Mouse (Mus musculus): ENCODE data around the gene Nfkbie.
A peak's percentile ranks its signal among the peaks of the same experiment; 100 is the strongest.

Nfkbie gene

DNA sequence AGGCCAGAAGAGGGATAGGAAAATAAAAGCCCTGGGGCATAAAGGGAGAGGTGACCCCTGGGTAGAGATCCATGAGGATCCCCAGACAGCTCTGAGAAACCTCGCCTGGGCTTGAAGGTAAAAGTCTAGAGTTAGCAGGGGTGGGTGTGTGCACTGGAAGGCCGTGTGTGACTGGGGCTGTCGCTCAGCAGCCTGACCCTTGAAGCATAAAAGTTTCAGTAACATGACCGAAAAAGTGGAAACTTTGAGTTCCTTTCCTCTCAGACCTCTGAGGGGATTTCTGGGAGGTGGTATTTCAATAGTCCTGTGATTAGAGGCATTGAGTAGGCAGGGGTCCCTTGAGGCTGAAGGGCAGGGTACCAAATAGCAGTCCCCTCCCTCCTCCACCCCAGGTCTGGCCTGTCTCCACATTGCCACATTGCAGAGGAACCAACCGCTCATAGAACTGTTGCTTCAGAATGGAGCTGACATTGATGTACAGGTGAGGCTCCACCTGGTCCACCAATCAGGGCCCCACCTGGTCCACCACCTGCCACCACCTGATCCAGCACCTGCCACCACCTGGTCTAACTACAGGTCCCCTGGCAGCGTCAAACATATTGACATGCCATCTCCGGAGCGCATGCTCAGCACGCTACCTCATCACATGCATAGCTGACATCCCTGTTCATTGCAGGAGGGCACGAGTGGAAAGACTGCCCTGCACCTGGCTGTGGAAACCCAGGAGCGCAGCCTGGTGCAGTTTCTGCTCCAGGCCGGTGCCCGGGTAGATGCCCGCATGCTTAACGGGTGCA lies 4.4 kb downstream of the Nfkbie start:
- no peak for DNase-seq (ENCODE audit: extremely low read depth, low read depth)

GRCm38 (mm10) chr17:45563216-45563615 lies 7.7 kb downstream of the Nfkbie start:
- no peak for DNase-seq (ENCODE audit: extremely low read depth, low read depth)

- DNase-seq (ENCODE audit: extremely low read depth, low read depth): no peak
These were observed 8.4 kb downstream of the Nfkbie start, which contains the start of gene Slc35b2 for GRCm38 (mm10) chr17:45563655-45564530. TSS of gene Slc35b2 (plus strand) at chr17:45563874.

- DNase-seq (ENCODE audit: extremely low read depth, low read depth): no peak
These were observed 9.1 kb downstream of the Nfkbie start for GRCm38 (mm10) chr17:45564531-45565084.

DNA sequence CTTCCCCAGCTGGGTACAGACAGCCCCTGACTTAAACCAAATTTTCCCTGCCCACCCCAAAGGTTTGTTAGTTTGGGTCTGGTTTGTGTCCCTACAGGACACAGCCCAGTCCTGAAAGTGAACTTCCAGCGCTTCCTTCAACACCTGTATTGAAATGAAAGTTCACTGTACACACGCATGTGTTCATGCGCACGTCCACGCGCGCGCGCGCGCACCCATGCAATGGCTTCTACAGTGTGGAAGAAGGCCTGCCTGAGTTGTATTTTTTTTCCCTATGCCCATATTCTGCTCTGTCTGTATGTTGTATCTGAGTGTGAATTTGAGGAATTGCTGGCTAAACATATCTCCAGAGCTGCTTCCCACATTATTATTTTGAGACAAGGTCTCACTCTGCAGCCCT lies 9.6 kb downstream of the Nfkbie start:
- no peak for DNase-seq (ENCODE audit: extremely low read depth, low read depth)

- DNase-seq (ENCODE audit: extremely low read depth, low read depth): no peak
These were observed 10.5 kb downstream of the Nfkbie start for GRCm38 (mm10) chr17:45566031-45566359.

DNA sequence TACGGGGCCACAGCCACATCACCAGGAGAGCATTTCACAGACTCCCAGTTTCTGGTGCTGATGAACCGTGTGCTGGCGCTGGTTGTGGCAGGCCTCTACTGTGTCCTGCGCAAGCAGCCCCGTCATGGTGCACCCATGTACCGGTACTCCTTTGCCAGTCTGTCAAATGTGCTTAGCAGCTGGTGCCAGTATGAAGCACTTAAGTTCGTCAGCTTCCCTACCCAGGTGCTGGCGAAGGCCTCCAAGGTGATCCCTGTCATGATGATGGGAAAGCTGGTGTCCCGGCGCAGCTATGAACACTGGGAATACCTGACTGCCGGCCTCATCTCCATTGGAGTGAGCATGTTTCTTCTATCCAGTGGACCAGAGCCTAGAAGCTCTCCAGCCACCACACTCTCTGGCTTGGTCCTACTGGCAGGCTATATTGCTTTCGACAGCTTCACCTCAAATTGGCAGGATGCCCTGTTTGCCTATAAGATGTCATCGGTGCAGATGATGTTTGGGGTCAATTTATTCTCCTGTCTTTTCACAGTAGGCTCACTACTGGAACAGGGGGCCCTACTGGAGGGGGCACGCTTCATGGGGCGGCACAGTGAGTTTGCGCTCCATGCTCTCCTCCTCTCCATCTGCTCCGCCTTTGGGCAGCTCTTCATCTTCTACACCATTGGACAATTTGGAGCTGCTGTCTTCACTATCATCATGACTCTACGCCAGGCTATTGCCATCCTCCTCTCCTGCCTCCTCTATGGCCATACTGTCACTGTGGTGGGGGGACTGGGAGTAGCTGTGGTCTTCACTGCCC lies 11.1 kb downstream of the Nfkbie start:
- no peak for DNase-seq (ENCODE audit: extremely low read depth, low read depth)

DNA sequence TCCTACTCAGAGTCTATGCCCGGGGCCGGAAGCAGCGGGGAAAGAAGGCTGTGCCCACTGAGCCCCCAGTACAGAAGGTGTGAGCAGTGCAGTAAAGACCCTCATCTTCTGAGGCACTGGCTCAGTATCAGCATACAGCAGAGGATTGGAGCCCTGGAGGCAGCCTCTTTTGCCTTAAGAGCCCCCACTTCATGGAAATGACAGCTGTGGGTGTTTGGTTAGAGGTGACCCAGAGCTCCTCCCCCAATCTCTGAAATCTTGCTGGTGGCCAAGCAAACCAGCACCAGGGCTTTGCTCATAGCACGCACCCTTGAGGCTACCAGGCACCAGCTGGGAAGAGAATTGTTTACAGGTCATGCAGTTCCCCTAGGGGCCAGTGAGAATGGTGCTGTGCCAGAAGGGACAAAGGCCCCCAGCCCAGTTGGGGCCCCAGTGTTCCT lies 11.7 kb downstream of the Nfkbie start:
- no peak for DNase-seq (ENCODE audit: extremely low read depth, low read depth)

- DNase-seq (ENCODE audit: extremely low read depth, low read depth): no peak
These were observed 13.5 kb downstream of the Nfkbie start for GRCm38 (mm10) chr17:45568990-45569389.

DNA sequence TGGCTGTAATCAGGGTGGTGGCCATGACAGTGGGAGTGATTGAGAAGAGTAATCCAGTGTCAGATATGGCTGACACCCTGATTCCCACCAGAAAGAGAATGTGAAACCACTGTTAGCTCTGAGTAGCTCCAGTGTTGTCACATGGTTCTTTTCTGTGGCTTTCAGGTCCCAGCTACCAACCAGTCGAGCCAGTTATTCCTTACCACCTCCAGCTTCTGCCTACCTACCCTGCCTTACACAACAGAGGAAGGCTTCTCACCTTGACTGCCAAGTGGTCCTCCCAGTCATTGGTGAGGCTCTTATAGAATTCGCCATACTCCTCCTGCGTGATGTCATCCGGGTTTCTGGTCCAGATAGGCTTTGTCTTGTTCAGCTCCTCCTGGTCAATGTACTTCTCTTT lies 14.5 kb downstream of the Nfkbie start:
- DNase-seq (ENCODE audit: extremely low read depth, low read depth): no peak

GRCm38 (mm10) chr17:45572103-45573086 lies 16.9 kb downstream of the Nfkbie start:
- no peak for DNase-seq (ENCODE audit: extremely low read depth, low read depth)

DNA sequence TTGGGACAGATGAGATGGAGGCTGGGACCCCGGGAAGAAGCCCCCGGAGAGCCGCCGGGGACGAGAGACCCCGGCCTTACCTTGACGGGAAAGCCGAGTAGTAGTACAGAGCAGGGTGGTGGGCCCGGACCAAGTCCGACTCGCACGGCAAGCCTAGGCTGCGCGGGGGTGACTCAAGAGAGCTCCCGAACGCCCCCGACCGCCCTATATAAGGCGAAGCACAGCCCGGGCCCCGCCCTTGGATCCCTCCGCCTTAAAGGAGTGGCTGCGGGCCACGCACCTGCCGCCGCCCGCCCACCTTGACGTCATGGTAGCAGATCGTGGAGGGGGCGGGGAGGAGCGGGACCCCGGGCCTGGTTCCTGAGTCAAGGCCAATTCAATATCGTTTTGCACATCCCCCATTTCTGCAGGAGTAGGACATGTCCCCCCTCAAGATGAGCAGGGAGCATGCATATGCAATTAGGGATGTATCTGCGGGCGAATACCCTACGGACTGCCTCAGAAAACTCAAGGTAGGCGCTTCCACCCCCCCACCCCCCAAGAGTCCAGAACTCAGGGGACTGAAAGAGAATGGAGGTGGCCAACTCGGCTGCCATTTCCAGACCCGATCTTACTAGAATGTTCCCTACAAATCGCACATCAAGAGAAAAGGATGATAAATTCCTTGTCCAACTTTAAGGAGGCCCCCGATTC lies 17.7 kb downstream of the Nfkbie start, which contains the start of gene Hsp90ab1:
Gene Hsp90ab1, minus strand, starts transcription at position 185 of the 693 bp plus-strand sequence.
- DNase-seq (ENCODE audit: extremely low read depth, low read depth): peak; percentile 87

DNA sequence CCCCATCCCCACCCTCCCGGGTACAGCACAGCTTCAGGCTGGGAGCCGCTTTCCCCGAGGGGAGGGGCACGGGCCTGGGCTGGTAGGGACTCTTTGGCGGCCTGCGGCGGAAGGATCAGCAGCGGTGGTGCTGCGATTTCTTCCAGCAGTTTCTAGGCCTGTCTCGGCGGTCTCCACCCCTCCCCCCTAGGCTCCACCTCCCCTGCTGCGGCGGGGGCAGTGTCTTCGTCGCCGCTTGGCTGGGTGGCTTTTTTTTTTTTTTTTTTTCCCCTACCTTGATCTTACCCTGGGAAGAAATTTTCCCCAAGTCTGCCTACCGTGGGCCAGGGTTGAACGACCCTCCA lies 18.2 kb downstream of the Nfkbie start:
- peak; percentile 89 for DNase-seq (ENCODE audit: extremely low read depth, low read depth)

DNA sequence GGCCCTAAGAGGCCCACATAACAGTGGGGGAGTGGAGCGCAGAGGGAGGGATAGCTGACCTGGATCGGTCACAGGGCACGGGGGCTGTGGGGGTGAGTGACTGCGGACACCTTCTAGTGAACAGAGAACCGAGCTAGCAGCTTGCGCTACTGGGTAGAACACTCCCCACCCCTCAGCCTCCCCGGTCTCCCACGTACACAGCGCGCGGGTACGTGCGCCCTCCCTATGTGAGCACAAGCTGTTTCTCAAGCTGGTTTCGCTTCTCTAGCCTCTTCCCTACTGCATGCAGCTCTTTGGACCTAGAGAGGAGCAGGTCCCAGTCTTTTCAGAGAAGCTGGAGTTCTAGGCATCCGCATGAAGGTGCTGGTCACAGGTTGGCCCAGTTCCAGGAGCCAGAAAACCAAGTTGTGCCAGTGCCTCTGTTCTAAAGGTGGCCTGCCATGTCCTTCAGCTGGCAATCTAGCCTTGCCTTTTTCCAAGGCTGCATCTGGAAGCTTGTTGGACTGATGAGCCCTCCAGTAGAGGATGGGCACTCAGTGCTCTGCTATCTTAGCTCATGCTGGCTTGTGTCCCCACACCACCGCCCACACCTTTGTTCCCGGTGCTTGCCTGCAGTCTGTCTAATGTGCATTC lies 18.7 kb downstream of the Nfkbie start:
- no peak for DNase-seq (ENCODE audit: extremely low read depth, low read depth)

- DNase-seq (ENCODE audit: extremely low read depth, low read depth): no peak
These were observed 19.8 kb downstream of the Nfkbie start for GRCm38 (mm10) chr17:45575123-45575897.

DNA sequence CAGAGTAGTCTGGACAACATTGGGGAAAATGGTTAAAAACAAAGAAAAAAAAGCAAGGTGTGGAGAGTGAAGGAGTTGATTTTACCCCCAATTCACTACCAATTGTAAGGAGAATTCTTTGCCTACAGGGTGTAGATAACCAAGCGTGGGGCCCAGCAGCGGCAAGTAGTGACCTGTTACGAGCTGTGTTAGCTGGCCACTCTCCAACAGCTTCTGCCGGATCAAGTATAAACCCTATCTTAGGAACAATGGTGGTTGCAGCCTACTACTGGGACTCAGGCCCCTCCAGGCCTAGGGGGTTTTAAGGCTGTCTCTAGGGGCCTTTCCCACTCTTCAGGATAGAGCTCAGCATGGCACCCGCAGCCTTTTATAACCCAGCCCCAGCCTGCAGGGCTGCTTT lies 22.7 kb downstream of the Nfkbie start:
- DNase-seq (ENCODE audit: extremely low read depth, low read depth): no peak

GRCm38 (mm10) chr17:45578843-45579242 lies 23.3 kb downstream of the Nfkbie start:
- DNase-seq (ENCODE audit: extremely low read depth, low read depth): no peak

DNA sequence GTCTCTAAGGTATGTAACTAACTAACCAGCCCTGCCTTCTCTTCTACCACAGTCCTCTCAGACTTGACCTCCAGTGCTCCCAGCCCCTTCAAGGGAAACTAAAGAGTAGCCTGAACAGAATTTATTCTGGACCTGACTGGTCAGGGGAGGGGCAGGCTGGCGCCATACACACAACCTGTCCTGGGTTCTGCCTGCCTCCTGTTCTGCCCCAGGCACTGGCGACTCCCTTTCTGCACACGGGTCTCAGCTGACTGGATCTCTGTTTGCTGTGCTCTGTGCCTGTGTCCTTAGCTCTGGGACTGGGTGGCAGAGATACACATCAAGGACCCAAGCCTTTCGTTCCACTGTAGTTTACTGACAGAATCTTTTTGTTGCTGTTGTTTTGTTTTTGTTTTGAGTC lies 24.1 kb downstream of the Nfkbie start:
- DNase-seq (ENCODE audit: extremely low read depth, low read depth): no peak

Measured in MEL-GATA-1-ER (cell line).